Comparison of ENCODE assay signal across 22 mouse cellular contexts in genomic region chr19:55554703-55555102, GRCm38 (mm10).
"Had no signal": no experiment of that assay in that cellular context is flagged by ENCODE, and none has a peak within 500 bp of the region (broad histone marks: within the 10 kb centered on the region; RNA-seq: fewer than 3 reads in every experiment).

No protein-coding gene starts in this region.

- H3K4me2 ChIP-seq: kidney, embryonic 15.5 days; limb, embryonic 13.5 days; lung, embryonic 15.5 days; midbrain, embryonic 13.5 days; neural tube, embryonic 13.5 days had no signal

- H3K27me3 ChIP-seq: limb, embryonic 13.5 days; megakaryocyte, embryonic 14.5 days had no signal

- H3K4me3 ChIP-seq: kidney, embryonic 15.5 days; limb, embryonic 10.5 days; limb, embryonic 13.5 days; lung, embryonic 15.5 days; midbrain, embryonic 10.5 days; midbrain, embryonic 13.5 days; myocyte; neural tube, embryonic 13.5 days had no signal

- H3K27ac ChIP-seq: kidney, embryonic 15.5 days; limb, embryonic 13.5 days; lung, embryonic 15.5 days; midbrain, embryonic 13.5 days; neural tube, embryonic 13.5 days had no signal

- ATAC-seq: midbrain, embryonic 13.5 days; midbrain, embryonic 16.5 days had no signal

- DNase-seq: kidney, adult 11 months; kidney, adult 8-10 months; kidney, postnatal 10 days; kidney, postnatal 36 days; lung, adult 18-20 months; lung, postnatal 10 days; lung, postnatal 36 days; retina, postnatal 1 day; right cerebral cortex, postnatal 25 days; spleen, adult 18-20 months; thymus, adult 2 months; thymus, postnatal 14 days had no signal

- H3K9ac ChIP-seq: kidney, embryonic 15.5 days; limb, embryonic 13.5 days; lung, embryonic 15.5 days; midbrain, embryonic 13.5 days; neural tube, embryonic 13.5 days had no signal

- H3K9me3 ChIP-seq: kidney, embryonic 15.5 days; limb, embryonic 10.5 days; limb, embryonic 13.5 days; lung, embryonic 15.5 days; megakaryocyte, embryonic 14.5 days; midbrain, embryonic 10.5 days; midbrain, embryonic 13.5 days; neural tube, embryonic 13.5 days had no signal

- H3K36me3 ChIP-seq: kidney, embryonic 15.5 days; limb, embryonic 10.5 days; limb, embryonic 13.5 days; lung, embryonic 15.5 days; midbrain, embryonic 13.5 days; neural tube, embryonic 13.5 days had no signal
